ENCODE assay signal across 14 mouse cellular contexts in the genomic region with DNA sequence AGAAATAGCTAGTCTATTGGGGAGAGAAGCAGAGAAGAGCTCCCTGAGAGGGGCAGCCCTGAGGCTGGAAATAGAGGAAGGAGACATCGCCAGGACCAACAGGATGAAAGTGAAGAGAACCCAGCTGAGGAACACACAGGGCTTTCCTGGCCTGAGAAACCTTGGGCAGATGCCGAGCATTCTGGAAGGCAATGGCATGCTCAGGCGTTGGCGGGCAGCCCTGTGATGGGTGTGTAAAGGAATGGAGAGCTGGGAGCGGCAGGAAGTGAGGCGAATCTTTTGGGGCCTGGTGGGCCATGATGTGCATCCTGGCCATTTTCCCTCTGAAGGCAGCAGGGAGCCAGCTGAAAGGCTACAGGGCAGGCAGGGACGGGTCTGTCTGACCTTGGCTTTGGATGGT.
DNase-seq lines count a peak whose midpoint lies in the region; ATAC-seq and TF ChIP-seq lines count a peak whose summit lies in the region.
"Had no signal": no experiment of that assay in that cellular context is flagged by ENCODE, and none has a peak within 500 bp of the region (broad histone marks: within the 10 kb centered on the region; RNA-seq: fewer than 3 reads in every experiment).

No protein-coding gene starts in this region.

- no peak overlapping the region for H3K9ac ChIP-seq in stomach, postnatal 0 days (ENCODE audit: low read length)
- no peak overlapping the region for H3K9ac ChIP-seq in hindbrain, embryonic 14.5 days
- no peak overlapping the region for H3K9ac ChIP-seq in hindbrain, embryonic 12.5 days
- H3K9ac ChIP-seq: liver, postnatal 0 days had no signal

- no peak for ATAC-seq in stomach, postnatal 0 days (ENCODE audit: low FRiP score, low TSS enrichment)
- ATAC-seq in hindbrain, embryonic 14.5 days (ENCODE audit: low FRiP score) = no peak
- no peak for ATAC-seq in hindbrain, embryonic 12.5 days (ENCODE audit: low FRiP score)
- ATAC-seq: intestine, embryonic 16.5 days; liver, postnatal 0 days had no signal

- H3K27ac ChIP-seq in stomach, postnatal 0 days (replicated peaks) = no peak overlapping the region
- no peak overlapping the region for H3K27ac ChIP-seq in hindbrain, embryonic 14.5 days
- no peak overlapping the region for H3K27ac ChIP-seq in hindbrain, embryonic 12.5 days
- H3K27ac ChIP-seq: embryonic facial prominence, embryonic 10.5 days; left cerebral cortex, adult 2 months had no signal

- intact Hi-C loops in gastrocnemius, postnatal 14 days (cut with DNase I; ENCODE audit: low total_unique reads) = loop anchor here (10.0 kb wide), 1 partner anchor 77 kb away; no protein-coding TSS in a partner anchor

- H3K4me3 ChIP-seq in stomach, postnatal 0 days (ENCODE audit: low read depth, low read length) = no peak overlapping the region
- no peak overlapping the region for H3K4me3 ChIP-seq in hindbrain, embryonic 14.5 days (replicated peaks; ENCODE audit: low read length)
- H3K4me3 ChIP-seq in hindbrain, embryonic 12.5 days = no peak overlapping the region
- H3K4me3 ChIP-seq: embryonic facial prominence, embryonic 10.5 days; left cerebral cortex, adult 2 months had no signal

- DNase-seq in kidney, postnatal 10 days = peak; percentile 14
- DNase-seq in kidney, postnatal 25 days = no peak
- DNase-seq in cerebellum, adult 11 months = peak; percentile 73
- peak; percentile 70 for DNase-seq in gastrocnemius, postnatal 14 days
- peak; percentile 15 for DNase-seq in stomach, postnatal 0 days (ENCODE audit: low spot score)
- DNase-seq in retina, postnatal 1 day = no peak
- no peak for DNase-seq in hindbrain, embryonic 14.5 days (ENCODE audit: low spot score)
- DNase-seq: liver, postnatal 0 days; right cerebral cortex, adult 18-20 months had no signal

- WGBS in stomach, postnatal 0 days = 73% methylated on average over 7 of the region's 7 CpGs
- 87% methylated on average over 7 of the region's 7 CpGs for WGBS in hindbrain, embryonic 14.5 days
- WGBS in hindbrain, embryonic 12.5 days = 83% methylated on average over 7 of the region's 7 CpGs

- no peak overlapping the region for H3K4me2 ChIP-seq in stomach, postnatal 0 days (replicated peaks; ENCODE audit: low read depth)
- no peak overlapping the region for H3K4me2 ChIP-seq in hindbrain, embryonic 14.5 days (replicated peaks)
- no peak overlapping the region for H3K4me2 ChIP-seq in hindbrain, embryonic 12.5 days (replicated peaks)

- H3K27me3 ChIP-seq in stomach, postnatal 0 days (ENCODE audit: control insufficient read depth, insufficient read depth, low read length) = no peaks in the 10 kb centered on the region
- peaks cover 13% of the 10 kb centered on the region; the same call in 1 of the 2 replicates for H3K27me3 ChIP-seq in hindbrain, embryonic 14.5 days (ENCODE audit: control insufficient read depth, insufficient read depth, low read length)
- peaks cover 48% of the 10 kb centered on the region for H3K27me3 ChIP-seq in hindbrain, embryonic 12.5 days
- H3K27me3 ChIP-seq: CH12.LX had no signal

- TF ChIP-seq CTCF in stomach, postnatal 0 days (IDR thresholded peaks at IDR 0.05; ENCODE audit: low read depth) = no peak

- no peaks in the 10 kb centered on the region for H3K36me3 ChIP-seq in stomach, postnatal 0 days (ENCODE audit: control insufficient read depth, insufficient read depth, low read length)
- H3K36me3 ChIP-seq in hindbrain, embryonic 14.5 days (replicated peaks; ENCODE audit: control insufficient read depth, insufficient read depth) = no peaks in the 10 kb centered on the region
- H3K36me3 ChIP-seq in hindbrain, embryonic 12.5 days = no peaks in the 10 kb centered on the region
- H3K36me3 ChIP-seq: embryonic facial prominence, embryonic 10.5 days had no signal

- TF ChIP-seq EP300 in stomach, postnatal 0 days (optimal IDR thresholded peaks at IDR 0.05) = no peak

- no peaks in the 10 kb centered on the region for H3K9me3 ChIP-seq in stomach, postnatal 0 days (ENCODE audit: control insufficient read depth, low read length)
- H3K9me3 ChIP-seq in hindbrain, embryonic 14.5 days (ENCODE audit: control insufficient read depth, low read length) = no peaks in the 10 kb centered on the region
- H3K9me3 ChIP-seq in hindbrain, embryonic 12.5 days (replicated peaks) = no peaks in the 10 kb centered on the region
- H3K9me3 ChIP-seq: embryonic facial prominence, embryonic 10.5 days had no signal

- H3K4me1 ChIP-seq in stomach, postnatal 0 days (replicated peaks; ENCODE audit: control insufficient read depth, insufficient read depth) = no peaks in the 10 kb centered on the region
- H3K4me1 ChIP-seq in hindbrain, embryonic 14.5 days (replicated peaks; ENCODE audit: control insufficient read depth, insufficient read depth, low read length) = no peaks in the 10 kb centered on the region
- no peaks in the 10 kb centered on the region for H3K4me1 ChIP-seq in hindbrain, embryonic 12.5 days

Comparison
In these comparisons a context has a peak if more than half of its experiments do, and no peak if none do; other contexts are left out.
1. DNase-seq: peak in kidney, postnatal 10 days (single experiment), cerebellum, adult 11 months (single experiment), gastrocnemius, postnatal 14 days (single experiment) and stomach, postnatal 0 days (single experiment); none in kidney, postnatal 25 days (0 of 2), retina, postnatal 1 day (single experiment) and hindbrain, embryonic 14.5 days (single experiment).